Mouse (Mus musculus) ES-Bruce4 (cell line): ENCODE measurements around the gene Tsc22d3.

Experiments
- CTCF ChIP-seq: IDR thresholded peaks from one replicate; pipeline ENCODE4 v1.8.1; 2011; ENCODE audit warnings: low read depth, low read length
- EP300 ChIP-seq: IDR thresholded peaks from 2 replicates; pipeline ENCODE4 v1.6.1; 2011; ENCODE audit warnings: low read depth, low read length; ENCODE audit not compliant: insufficient read depth
- POLR2A ChIP-seq: IDR thresholded peaks from one replicate; pipeline ENCODE4 v1.8.1; 2011; ENCODE audit warnings: low read length; ENCODE audit not compliant: insufficient read depth

DNA sequence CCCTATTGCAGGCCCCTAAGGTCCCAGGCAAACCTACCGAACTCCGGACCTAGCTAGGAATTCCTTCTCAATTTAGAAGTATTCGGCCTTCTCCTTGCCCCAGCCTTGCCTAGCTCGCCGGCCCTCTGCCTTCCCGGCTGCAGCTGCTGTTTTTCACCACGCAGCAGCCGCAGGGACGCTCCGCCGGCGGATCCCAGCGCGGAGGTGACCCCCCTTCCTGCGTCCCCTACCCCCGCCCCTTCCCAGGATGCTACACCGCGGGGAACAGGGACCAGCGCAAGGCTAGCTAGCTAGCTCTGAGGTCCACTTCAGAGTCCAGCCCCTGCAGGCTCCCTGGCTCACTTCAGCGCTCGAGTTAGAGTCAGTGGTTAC is 58.0 kb downstream of the Tsc22d3 start:
- TF ChIP-seq CTCF (no peak), POLR2A (no peak), EP300 (no peak)
